Mouse (Mus musculus): ENCODE data around the gene Sim1. TPM values are rescaled to one million over a fixed set of nuclear protein-coding genes. Genes with fewer than 3 reads are reported as not detected.

The Sim1 gene
- total RNA-seq, 2 experiments from 2014 or later: not detected

- no peak for ATAC-seq (replicated peaks; ENCODE audit: poor library complexity)
Observed at GRCm38 (mm10) chr10:51023308-51024279, 129.0 kb downstream of the Sim1 start.

Data from megakaryocyte progenitor cell, adult 5-6 weeks (primary cell).